Mouse (Mus musculus) liver, embryonic 14.5 days (tissue): Measurements from ENCODE around the gene Gper1.

ENCODE experiments used
- CTCF ChIP-seq: IDR thresholded peaks from 2 replicates; pipeline ENCODE4 v1.5.1; 2016; ENCODE audit warnings: antibody characterized with exemption, low read depth, control low read depth
- EP300 ChIP-seq: IDR thresholded peaks from 2 replicates; pipeline ENCODE4 v1.6.1; 2016; ENCODE audit warnings: antibody characterized with exemption, low read depth

DNA sequence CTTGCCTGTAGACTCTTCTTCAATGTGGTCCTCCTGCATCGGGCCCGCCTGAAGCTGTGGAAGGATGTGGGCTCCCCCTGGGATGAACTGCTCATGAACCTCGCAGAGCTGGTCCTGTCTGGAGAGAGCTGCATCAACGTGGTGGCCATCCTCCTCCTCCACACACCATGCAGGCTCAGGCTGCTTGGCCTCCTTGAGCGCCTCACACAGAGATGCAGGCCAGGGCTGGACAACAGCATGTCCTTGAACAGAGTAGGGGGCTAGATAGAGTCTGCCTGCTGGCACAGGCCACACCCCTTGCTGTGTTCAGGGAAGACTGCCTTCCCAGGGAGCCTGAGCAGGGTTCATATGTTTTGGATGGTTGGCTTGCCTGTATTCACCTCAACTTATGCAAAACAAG lies 8.0 kb upstream of the Gper1 start:
- no peak for TF ChIP-seq CTCF
- TF ChIP-seq EP300 = no peak
